Mouse (Mus musculus) gonadal fat pad, adult 2 months (tissue): ENCODE results near the gene Fbxo22. TPM values are rescaled to one million over a fixed set of nuclear protein-coding genes. Genes with fewer than 3 reads are reported as not detected.

Experiments
- polyA plus RNA-seq: library from polyadenylated mRNA; depleted of rRNA; stranded (reverse); fragments of >200 nt; gene quantifications from 2 replicates; pipeline ENCODE4 v1.2.3, GENCODE M21; 2012; rRNA removed

The Fbxo22 gene
- polyA plus RNA-seq, 1 experiment: 20.2 TPM

Other genes with a start within 250 kb of the Fbxo22 start
- 0.10 and 0.14 TPM in 2 replicates for gene Chrna5, start 228.0 kb upstream of the Fbxo22 start, polyA plus RNA-seq
- gene Chrna3, start 182.4 kb upstream of the Fbxo22 start, polyA plus RNA-seq: not detected in 2 replicates
- 0.03 TPM in 1 of 2 replicates, not detected in the other for gene Chrnb4, start 160.1 kb upstream of the Fbxo22 start, polyA plus RNA-seq
- 10.4 and 15.4 TPM in 2 replicates for gene Ube2q2, start 60.1 kb upstream of the Fbxo22 start, polyA plus RNA-seq
- gene Nrg4, start 117.9 kb downstream of the Fbxo22 start, polyA plus RNA-seq: 39.5 and 61.5 TPM in 2 replicates
- 0.65 and 1.1 TPM in 2 replicates for gene Tmem266, start 118.0 kb downstream of the Fbxo22 start, polyA plus RNA-seq